Comparison of ENCODE assay signal across 23 mouse cellular contexts in genomic region chr14:102917929-102918328, GRCm38 (mm10).
DNase-seq lines count a peak whose midpoint lies in the region; ATAC-seq and TF ChIP-seq lines count a peak whose summit lies in the region.
"Had no signal": no experiment of that assay in that cellular context is flagged by ENCODE, and none has a peak within 500 bp of the region (broad histone marks: within the 10 kb centered on the region; RNA-seq: fewer than 3 reads in every experiment).

No protein-coding gene starts in this region.

- no peaks in the 10 kb centered on the region for H3K27me3 ChIP-seq in forebrain, embryonic 16.5 days (replicated peaks; ENCODE audit: control insufficient read depth, insufficient read depth, low read length)
- no peaks in the 10 kb centered on the region for H3K27me3 ChIP-seq in forebrain, embryonic 14.5 days (replicated peaks; ENCODE audit: control insufficient read depth, insufficient read depth, low read length)
- no peaks in the 10 kb centered on the region for H3K27me3 ChIP-seq in heart, embryonic 13.5 days (replicated peaks)
- no peaks in the 10 kb centered on the region for H3K27me3 ChIP-seq in heart, adult 2 months (ENCODE audit: control insufficient read depth, insufficient read depth, low read length)
- no peaks in the 10 kb centered on the region for H3K27me3 ChIP-seq in heart, postnatal 0 days (ENCODE audit: control insufficient read depth, insufficient read depth, low read length)
- no peaks in the 10 kb centered on the region for H3K27me3 ChIP-seq in heart, embryonic 11.5 days (ENCODE audit: control insufficient read depth, insufficient read depth, low read length)
- H3K27me3 ChIP-seq: CH12.LX; hindbrain, embryonic 12.5 days; hindbrain, embryonic 15.5 days; Patski had no signal

- no peak overlapping the region for H3K9ac ChIP-seq in forebrain, embryonic 16.5 days (replicated peaks; ENCODE audit: low read depth, low read length)
- H3K9ac ChIP-seq in forebrain, embryonic 14.5 days (ENCODE audit: low read length), result no peak overlapping the region
- no peak overlapping the region for H3K9ac ChIP-seq in heart, embryonic 13.5 days
- H3K9ac ChIP-seq in heart, adult 2 months (ENCODE audit: low read depth, low read length), result no peak overlapping the region
- H3K9ac ChIP-seq in heart, postnatal 0 days (replicated peaks; ENCODE audit: low read depth, low read length), result no peak overlapping the region
- H3K9ac ChIP-seq in heart, embryonic 11.5 days (ENCODE audit: low read depth, low read length), result no peak overlapping the region
- H3K9ac ChIP-seq: forebrain, postnatal 0 days; hindbrain, embryonic 12.5 days; hindbrain, embryonic 15.5 days had no signal

- H3K9me3 ChIP-seq in forebrain, embryonic 16.5 days (ENCODE audit: control insufficient read depth, low read length), result no peaks in the 10 kb centered on the region
- no peaks in the 10 kb centered on the region for H3K9me3 ChIP-seq in forebrain, embryonic 14.5 days (replicated peaks; ENCODE audit: control insufficient read depth, low read length)
- no peaks in the 10 kb centered on the region for H3K9me3 ChIP-seq in heart, embryonic 13.5 days
- no peaks in the 10 kb centered on the region for H3K9me3 ChIP-seq in heart, postnatal 0 days (replicated peaks; ENCODE audit: control insufficient read depth, low read length)
- H3K9me3 ChIP-seq in heart, embryonic 11.5 days (replicated peaks; ENCODE audit: control insufficient read depth, low read length), result no peaks in the 10 kb centered on the region
- H3K9me3 ChIP-seq: forebrain, embryonic 10.5 days; hindbrain, embryonic 12.5 days; hindbrain, embryonic 15.5 days had no signal

- no peaks in the 10 kb centered on the region for H3K36me3 ChIP-seq in forebrain, embryonic 16.5 days (ENCODE audit: control insufficient read depth, insufficient read depth)
- no peaks in the 10 kb centered on the region for H3K36me3 ChIP-seq in forebrain, embryonic 14.5 days (ENCODE audit: control insufficient read depth, insufficient read depth, low read length)
- H3K36me3 ChIP-seq in heart, embryonic 13.5 days, result no peaks in the 10 kb centered on the region
- no peaks in the 10 kb centered on the region; the same call in 1 of the 2 replicates for H3K36me3 ChIP-seq in heart, adult 2 months (ENCODE audit: control insufficient read depth, insufficient read depth, low read length)
- no peaks in the 10 kb centered on the region for H3K36me3 ChIP-seq in heart, postnatal 0 days (replicated peaks; ENCODE audit: control insufficient read depth, insufficient read depth, low read length)
- no peaks in the 10 kb centered on the region for H3K36me3 ChIP-seq in heart, embryonic 11.5 days (ENCODE audit: control insufficient read depth, insufficient read depth, low read length)
- H3K36me3 ChIP-seq: forebrain, embryonic 10.5 days; G1E; hindbrain, embryonic 12.5 days; hindbrain, embryonic 15.5 days had no signal

- no peak overlapping the region for H3K4me3 ChIP-seq in forebrain, embryonic 16.5 days (replicated peaks; ENCODE audit: low read length)
- no peak overlapping the region for H3K4me3 ChIP-seq in forebrain, embryonic 14.5 days (ENCODE audit: low read depth, low read length)
- H3K4me3 ChIP-seq in heart, embryonic 13.5 days, result no peak overlapping the region
- no peak overlapping the region for H3K4me3 ChIP-seq in heart, adult 2 months
- H3K4me3 ChIP-seq in heart, postnatal 0 days (ENCODE audit: low read depth, low read length), result no peak overlapping the region
- H3K4me3 ChIP-seq in heart, embryonic 11.5 days (ENCODE audit: low read depth, low read length), result no peak overlapping the region
- H3K4me3 ChIP-seq: forebrain, embryonic 10.5 days; gastrocnemius, adult 2 months; hindbrain, embryonic 12.5 days; hindbrain, embryonic 15.5 days had no signal

- intact Hi-C loops in heart, adult 2 months (cut with DNase I), result no loop called here

- H3K79me2 ChIP-seq in heart, adult 2 months (replicated peaks; ENCODE audit: control insufficient read depth, insufficient read depth, low read length), result no peaks in the 10 kb centered on the region

- no peak for TF ChIP-seq EP300 in heart, adult 2 months (IDR thresholded peaks at IDR 0.05; ENCODE audit: insufficient read depth, low read depth, low read length)
- no peak for TF ChIP-seq EP300 in heart, postnatal 0 days (IDR thresholded peaks at IDR 0.05; ENCODE audit: low read depth)

- TF ChIP-seq CTCF in heart, adult 2 months (IDR thresholded peaks at IDR 0.05), result no peak
- TF ChIP-seq CTCF in heart, postnatal 0 days (IDR thresholded peaks at IDR 0.05; ENCODE audit: low read depth), result no peak

- no peaks in the 10 kb centered on the region for H3K4me1 ChIP-seq in forebrain, embryonic 16.5 days (replicated peaks; ENCODE audit: control insufficient read depth, insufficient read depth, low read length)
- H3K4me1 ChIP-seq in forebrain, embryonic 14.5 days (ENCODE audit: control insufficient read depth, insufficient read depth, low read length), result no peaks in the 10 kb centered on the region
- H3K4me1 ChIP-seq in heart, embryonic 13.5 days, result peaks cover 12% of the 10 kb centered on the region; the same call in 1 of the 2 replicates
- peaks cover 2% of the 10 kb centered on the region; the same call in 1 of the 2 replicates for H3K4me1 ChIP-seq in heart, adult 2 months (ENCODE audit: control insufficient read depth, insufficient read depth, low read length)
- no peaks in the 10 kb centered on the region for H3K4me1 ChIP-seq in heart, postnatal 0 days (ENCODE audit: control insufficient read depth, insufficient read depth)
- H3K4me1 ChIP-seq in heart, embryonic 11.5 days (ENCODE audit: control insufficient read depth, insufficient read depth, low read length), result no peaks in the 10 kb centered on the region
- H3K4me1 ChIP-seq: forebrain, embryonic 10.5 days; hindbrain, embryonic 12.5 days; hindbrain, embryonic 15.5 days had no signal

- peak overlapping the region; percentile 53; the same call in 1 of the 2 replicates for H3K27ac ChIP-seq in forebrain, embryonic 16.5 days (ENCODE audit: low read length)
- H3K27ac ChIP-seq in forebrain, embryonic 14.5 days (ENCODE audit: low read depth, low read length), result no peak overlapping the region
- no peak overlapping the region for H3K27ac ChIP-seq in heart, embryonic 13.5 days (replicated peaks)
- H3K27ac ChIP-seq in heart, adult 2 months, result no peak overlapping the region
- H3K27ac ChIP-seq in heart, postnatal 0 days (ENCODE audit: low read depth), result no peak overlapping the region
- no peak overlapping the region for H3K27ac ChIP-seq in heart, embryonic 11.5 days (ENCODE audit: low read depth, low read length)
- H3K27ac ChIP-seq: forebrain, embryonic 10.5 days; gastrocnemius, adult 2 months; hindbrain, embryonic 12.5 days; hindbrain, embryonic 15.5 days had no signal

- no peak for ATAC-seq in forebrain, embryonic 16.5 days
- no peak for ATAC-seq in forebrain, embryonic 14.5 days
- 0 out of 2 replicates have a peak, but pooled peaks have one; percentile 25 for ATAC-seq in heart, embryonic 13.5 days (ENCODE audit: extremely low read depth, insufficient number of reproducible peaks, low FRiP score, low TSS enrichment)
- peak; percentile 47; the same call in 1 of the 2 replicates for ATAC-seq in heart, postnatal 0 days (ENCODE audit: insufficient read depth, low read depth)
- no peak for ATAC-seq in heart, embryonic 11.5 days (replicated peaks; ENCODE audit: insufficient number of reproducible peaks, low FRiP score, low TSS enrichment)
- ATAC-seq: forebrain, postnatal 0 days; intestine, postnatal 0 days; Patski had no signal

- no peak overlapping the region for H3K4me2 ChIP-seq in forebrain, embryonic 16.5 days (ENCODE audit: low read length)
- no peak overlapping the region for H3K4me2 ChIP-seq in forebrain, embryonic 14.5 days (ENCODE audit: low read length)
- no peak overlapping the region for H3K4me2 ChIP-seq in heart, embryonic 13.5 days
- H3K4me2 ChIP-seq in heart, postnatal 0 days (ENCODE audit: low read depth, low read length), result no peak overlapping the region
- no peak overlapping the region for H3K4me2 ChIP-seq in heart, embryonic 11.5 days
- H3K4me2 ChIP-seq: hindbrain, embryonic 12.5 days; hindbrain, embryonic 15.5 days had no signal

- DNase-seq in forebrain, embryonic 14.5 days (ENCODE audit: low spot score), result no peak
- no peak for DNase-seq in heart, adult 2 months
- no peak for DNase-seq in heart, postnatal 0 days (ENCODE audit: low spot score)
- DNase-seq: adrenal gland, postnatal 10 days; adrenal gland, postnatal 36 days; B cell, adult 2 months; cerebellum, adult 18-20 months; cerebellum, adult 9-10 months; cerebellum, postnatal 14 days; forebrain, postnatal 0 days; gastrocnemius, adult 2 months; gastrocnemius, postnatal 14 days; kidney, adult 2 months had no signal

- TF ChIP-seq POLR2A in heart, adult 2 months (IDR thresholded peaks at IDR 0.05; ENCODE audit: insufficient read depth, low read depth, low read length), result no peak

- 79% methylated on average over 1 of the region's 1 CpGs for WGBS in forebrain, embryonic 16.5 days
- 91% methylated on average over 1 of the region's 1 CpGs for WGBS in forebrain, embryonic 14.5 days
- WGBS in heart, embryonic 13.5 days, result 22% methylated on average over 1 of the region's 1 CpGs
- WGBS in heart, adult 2 months, result 25% methylated on average over 1 of the region's 1 CpGs
- WGBS in heart, postnatal 0 days, result 10% methylated on average over 1 of the region's 1 CpGs
- 34% methylated on average over 1 of the region's 1 CpGs for WGBS in heart, embryonic 11.5 days (ENCODE audit: insufficient replicate concordance)

Comparison
In these comparisons a context has a peak if more than half of its experiments do, and no peak if none do; other contexts are left out.
1. ATAC-seq: peak in heart, embryonic 13.5 days (single experiment) and heart, postnatal 0 days (single experiment); none in forebrain, embryonic 16.5 days (single experiment), forebrain, embryonic 14.5 days (single experiment) and heart, embryonic 11.5 days (single experiment).